Mouse (Mus musculus): ENCODE data around the gene Chic2. TPM values are rescaled to one million over a fixed set of nuclear protein-coding genes. Genes with fewer than 3 reads are reported as not detected.

The Chic2 gene
- polyA plus RNA-seq, 1 experiment from 2014 or later, result 21.6 TPM

DNA sequence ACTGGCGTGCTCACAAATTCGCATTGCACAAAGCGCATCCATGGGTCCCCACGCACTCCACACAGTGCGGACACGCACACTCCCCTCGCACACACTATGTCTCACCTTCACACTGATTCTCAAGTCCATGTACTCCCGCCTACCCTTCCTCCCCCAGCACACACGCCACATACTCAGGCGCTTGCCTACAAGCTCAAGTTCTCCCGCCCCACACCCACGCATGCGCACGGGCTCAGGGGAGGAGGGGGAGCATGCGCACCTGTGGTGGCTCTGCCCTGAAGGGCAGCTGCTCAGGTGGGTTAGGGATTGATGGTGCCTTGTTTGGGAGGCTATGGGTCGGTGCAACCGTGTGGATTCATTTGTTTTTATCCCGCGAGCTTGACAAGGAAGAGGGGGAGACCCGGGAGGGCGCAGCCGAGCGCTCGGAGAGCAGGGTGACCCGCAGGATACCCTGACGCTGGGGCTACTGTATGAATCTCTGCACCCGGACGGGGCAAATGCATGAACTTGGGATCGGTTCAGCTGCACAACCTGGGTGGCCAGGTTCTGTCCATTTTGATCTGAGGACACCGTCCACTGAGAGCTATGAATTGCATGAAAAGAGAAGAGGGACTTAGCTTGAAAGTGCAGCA is 22.7 kb upstream of the Chic2 start:
- WGBS, result under 1% methylated on average over 30 of the region's 30 CpGs

DNA sequence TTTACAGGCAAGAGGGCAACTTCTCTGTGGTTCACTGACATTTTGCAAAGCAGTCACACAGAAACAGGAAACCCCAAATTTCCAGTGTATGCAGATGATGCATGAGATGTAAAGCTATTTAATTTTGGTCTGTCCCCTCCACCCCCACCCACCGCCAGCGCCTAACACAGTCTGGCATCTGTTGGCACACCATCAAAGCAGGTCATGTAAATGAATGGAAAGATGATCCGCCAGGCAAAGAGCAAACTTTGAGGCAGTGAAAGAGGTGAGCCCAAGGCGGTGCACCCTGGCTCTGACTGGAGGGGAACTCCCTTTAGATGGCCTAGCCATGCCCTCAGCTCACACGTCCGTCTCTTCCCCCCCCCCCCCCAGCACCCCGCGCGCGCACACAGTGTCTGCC is 22.1 kb upstream of the Chic2 start:
- H3K27me3 ChIP-seq, result peaks cover 63% of the 10 kb centered on the region
- no peak for ATAC-seq (replicated peaks; ENCODE audit: insufficient number of reproducible peaks, insufficient read depth, low FRiP score, low read depth)
- H3K9ac ChIP-seq, result 0 out of 2 replicates have a peak overlapping the region, but pooled peaks have one; percentile 2

More for the DNA sequence above, 22.7 kb upstream of the Chic2 start:
- peaks cover 22% of the 10 kb centered on the region for H3K4me1 ChIP-seq (replicated peaks)
- H3K27me3 ChIP-seq, result peaks cover 68% of the 10 kb centered on the region
- H3K4me3 ChIP-seq, result peak overlapping the region; percentile 45
- H3K36me3 ChIP-seq, result no peaks in the 10 kb centered on the region
- H3K27ac ChIP-seq, result no peak overlapping the region
- H3K4me2 ChIP-seq, result peak overlapping the region; percentile 72
- H3K9ac ChIP-seq, result peak overlapping the region; percentile 2; the same call in 1 of the 2 replicates
- ATAC-seq (replicated peaks; ENCODE audit: insufficient number of reproducible peaks, insufficient read depth, low FRiP score, low read depth), result 0 out of 2 replicates have a peak, but pooled peaks have one; percentile 39
- no peaks in the 10 kb centered on the region for H3K9me3 ChIP-seq (replicated peaks)

DNA sequence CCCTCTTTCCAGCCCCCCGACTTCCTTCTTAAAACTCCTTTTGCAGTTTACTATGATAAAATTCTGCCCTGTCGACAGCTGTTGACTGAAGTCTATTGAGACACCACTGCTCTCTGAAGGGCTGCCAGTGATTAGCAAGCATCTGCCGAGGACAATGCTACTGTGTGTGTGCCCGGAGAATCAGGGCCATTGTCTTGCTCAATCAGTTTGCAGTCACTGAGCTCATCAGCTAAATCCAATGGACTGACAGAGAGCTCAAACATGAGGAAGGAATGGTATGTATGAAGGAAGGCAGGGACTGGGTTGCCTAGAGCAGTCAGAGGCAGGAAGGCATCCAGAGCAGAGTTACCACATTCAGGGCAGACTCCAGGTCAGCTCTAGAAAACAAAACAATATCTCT is 18.6 kb upstream of the Chic2 start:
- no peak overlapping the region for H3K9ac ChIP-seq
- no peak for ATAC-seq (replicated peaks; ENCODE audit: insufficient number of reproducible peaks, insufficient read depth, low FRiP score, low read depth)
- peaks cover 10% of the 10 kb centered on the region for H3K4me1 ChIP-seq (replicated peaks)
- 27% methylated on average over 4 of the region's 4 CpGs for WGBS
- no peak overlapping the region for H3K4me2 ChIP-seq
- peaks cover 29% of the 10 kb centered on the region for H3K27me3 ChIP-seq
- H3K36me3 ChIP-seq, result no peaks in the 10 kb centered on the region
- no peak overlapping the region for H3K4me3 ChIP-seq
- H3K9me3 ChIP-seq (replicated peaks), result no peaks in the 10 kb centered on the region
- H3K27ac ChIP-seq, result no peak overlapping the region

More for the DNA sequence above, 22.1 kb upstream of the Chic2 start:
- Histone ChIP-seq H3K4me3 (peak overlapping the region; percentile 45), H3K9me3 (replicated peaks) (no peaks in the 10 kb centered on the region), H3K36me3 (no peaks in the 10 kb centered on the region), H3K4me1 (replicated peaks) (peaks cover 22% of the 10 kb centered on the region), H3K27ac (no peak overlapping the region), H3K4me2 (peak overlapping the region; percentile 72)
- WGBS, result 10% methylated on average over 5 of the region's 10 CpGs

DNA sequence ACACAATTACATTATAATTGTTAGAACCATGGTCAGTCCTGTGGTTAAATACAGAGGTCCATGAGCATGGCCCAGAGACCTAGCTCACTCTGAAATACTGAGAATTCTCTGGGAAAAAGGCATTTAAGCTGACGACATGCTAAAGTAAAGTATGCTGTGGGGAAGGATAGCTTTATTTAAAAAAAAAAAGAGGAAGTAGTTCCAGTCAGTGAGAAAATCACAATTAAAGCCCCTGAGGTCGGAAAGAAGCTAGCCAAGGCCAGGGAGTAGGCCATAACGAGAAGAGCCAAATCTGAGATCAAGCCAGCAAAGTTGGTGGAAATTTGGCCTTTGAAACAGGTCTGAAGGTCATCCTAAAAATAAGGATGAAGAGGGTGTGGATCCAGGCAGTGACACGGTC is 6.5 kb upstream of the Chic2 start:
- 65% methylated on average over 4 of the region's 4 CpGs for WGBS
- Histone ChIP-seq H3K27me3 (no peaks in the 10 kb centered on the region; the same call in 1 of the 2 replicates), H3K9ac (no peak overlapping the region), H3K36me3 (no peaks in the 10 kb centered on the region), H3K4me3 (no peak overlapping the region), H3K9me3 (replicated peaks) (no peaks in the 10 kb centered on the region), H3K4me1 (replicated peaks) (no peaks in the 10 kb centered on the region), H3K27ac (no peak overlapping the region), H3K4me2 (no peak overlapping the region)
- no peak for ATAC-seq (replicated peaks; ENCODE audit: insufficient number of reproducible peaks, insufficient read depth, low FRiP score, low read depth)

DNA sequence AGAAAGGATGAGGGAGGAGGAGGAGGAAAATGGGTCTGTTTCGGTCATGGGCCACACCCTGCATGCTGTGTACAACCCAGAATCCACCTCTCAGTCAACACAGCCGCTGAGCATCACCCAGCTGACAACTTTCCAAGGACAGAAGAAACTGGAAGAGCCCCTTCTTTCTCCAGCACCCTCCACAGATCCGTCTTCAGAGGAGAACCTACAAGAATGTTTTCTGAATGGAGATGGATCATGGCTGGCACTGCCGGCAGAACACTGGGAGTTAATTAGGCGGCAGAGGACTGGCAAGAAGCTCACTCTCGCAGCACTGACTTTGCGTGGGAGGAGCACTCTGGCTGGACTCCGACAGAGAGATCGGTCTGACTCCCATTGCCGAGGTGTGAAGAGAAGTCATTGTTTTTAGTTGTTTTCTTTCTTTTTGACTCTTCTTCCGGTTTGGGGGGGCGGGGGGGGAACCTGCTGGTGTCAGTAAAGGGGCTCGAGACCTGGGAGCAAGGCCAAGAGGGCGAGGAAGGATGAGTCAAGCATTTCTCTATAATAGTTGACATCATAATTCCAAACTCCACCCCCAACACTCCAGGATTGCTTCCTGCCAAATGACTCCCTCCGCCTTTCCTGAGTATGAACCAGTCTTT is 2.2 kb upstream of the Chic2 start:
- peak overlapping the region; percentile 17 for H3K4me2 ChIP-seq
- H3K36me3 ChIP-seq, result no peaks in the 10 kb centered on the region
- no peak overlapping the region for H3K27ac ChIP-seq
- WGBS, result 37% methylated on average over 15 of the region's 15 CpGs
- no peak overlapping the region for H3K9ac ChIP-seq
- no peak overlapping the region for H3K4me3 ChIP-seq
- peaks cover 14% of the 10 kb centered on the region for H3K4me1 ChIP-seq (replicated peaks)
- no peaks in the 10 kb centered on the region for H3K9me3 ChIP-seq (replicated peaks)
- no peaks in the 10 kb centered on the region; the same call in 1 of the 2 replicates for H3K27me3 ChIP-seq
- no peak for ATAC-seq (replicated peaks; ENCODE audit: insufficient number of reproducible peaks, insufficient read depth, low FRiP score, low read depth)

DNA sequence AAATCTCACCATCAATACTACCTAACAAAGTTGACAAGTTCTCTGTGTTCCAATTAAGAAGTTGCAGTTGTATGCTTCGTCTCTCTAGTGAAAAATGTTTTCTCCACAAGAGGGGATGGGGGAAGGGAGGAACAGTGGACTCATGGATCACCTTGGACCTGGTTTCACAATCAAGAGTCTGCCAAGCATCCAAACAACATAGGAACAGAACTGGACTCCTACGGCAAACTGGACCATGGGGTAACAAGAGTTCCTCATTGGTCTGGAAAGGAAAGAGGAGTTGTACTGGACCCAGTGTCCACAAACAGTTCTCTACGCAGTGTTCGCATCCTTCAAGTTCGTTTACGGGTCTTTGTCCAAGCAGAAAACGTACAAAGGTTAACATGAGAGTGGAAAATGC is 797 bp upstream of the Chic2 start:
- Histone ChIP-seq H3K36me3 (peaks cover 5% of the 10 kb centered on the region), H3K9me3 (replicated peaks) (no peaks in the 10 kb centered on the region), H3K27me3 (no peaks in the 10 kb centered on the region), H3K4me3 (no peak overlapping the region), H3K9ac (no peak overlapping the region), H3K4me1 (replicated peaks) (peaks cover 14% of the 10 kb centered on the region), H3K27ac (no peak overlapping the region), H3K4me2 (no peak overlapping the region)
- no peak for ATAC-seq (replicated peaks; ENCODE audit: insufficient number of reproducible peaks, insufficient read depth, low FRiP score, low read depth)
- WGBS, result 86% methylated on average over 7 of the region's 7 CpGs

DNA sequence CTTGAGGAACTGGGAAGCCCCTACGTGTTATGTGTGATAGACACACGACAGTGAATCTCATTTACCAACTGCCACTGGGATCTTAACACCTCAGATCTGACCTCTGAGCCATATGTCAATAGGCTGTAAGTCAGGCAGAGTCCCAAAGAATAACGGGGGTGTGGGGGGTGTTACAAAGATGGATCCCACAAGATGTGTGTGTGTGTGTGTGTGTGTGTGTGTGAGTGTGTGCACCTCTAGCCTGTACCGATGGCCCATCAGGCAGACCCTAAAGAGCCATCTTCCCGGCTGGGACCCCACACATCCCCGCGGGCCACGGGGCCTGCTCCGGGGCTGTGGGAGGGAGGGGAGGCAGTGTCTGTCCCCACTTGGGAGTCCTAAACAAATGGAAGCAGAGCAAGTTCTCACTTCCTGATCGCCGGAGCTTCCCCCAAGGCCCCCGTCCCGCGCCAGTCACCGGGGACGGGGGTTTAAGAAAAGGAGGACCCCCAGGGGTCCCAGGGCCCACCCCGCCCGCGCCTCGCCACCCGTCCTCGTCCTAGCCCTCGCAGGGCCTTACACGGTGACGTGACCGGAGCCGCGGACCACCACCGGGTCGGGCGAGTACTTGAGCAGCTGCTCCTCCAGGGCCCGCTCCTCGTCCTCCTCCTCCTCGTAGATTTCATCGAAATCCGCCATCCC is 813 bp downstream of the Chic2 start:
- WGBS, result under 1% methylated on average over 31 of the region's 36 CpGs
- H3K27me3 ChIP-seq, result no peaks in the 10 kb centered on the region
- H3K9ac ChIP-seq, result peak overlapping the region; percentile 99
- peaks cover 5% of the 10 kb centered on the region for H3K36me3 ChIP-seq
- no peaks in the 10 kb centered on the region for H3K9me3 ChIP-seq (replicated peaks)
- H3K4me3 ChIP-seq, result peak overlapping the region; percentile 100
- H3K4me2 ChIP-seq, result peak overlapping the region; percentile 68
- peaks cover 14% of the 10 kb centered on the region for H3K4me1 ChIP-seq (replicated peaks)
- H3K27ac ChIP-seq, result peak overlapping the region; percentile 89
- ATAC-seq (replicated peaks; ENCODE audit: insufficient number of reproducible peaks, insufficient read depth, low FRiP score, low read depth), result peak; percentile 71

DNA sequence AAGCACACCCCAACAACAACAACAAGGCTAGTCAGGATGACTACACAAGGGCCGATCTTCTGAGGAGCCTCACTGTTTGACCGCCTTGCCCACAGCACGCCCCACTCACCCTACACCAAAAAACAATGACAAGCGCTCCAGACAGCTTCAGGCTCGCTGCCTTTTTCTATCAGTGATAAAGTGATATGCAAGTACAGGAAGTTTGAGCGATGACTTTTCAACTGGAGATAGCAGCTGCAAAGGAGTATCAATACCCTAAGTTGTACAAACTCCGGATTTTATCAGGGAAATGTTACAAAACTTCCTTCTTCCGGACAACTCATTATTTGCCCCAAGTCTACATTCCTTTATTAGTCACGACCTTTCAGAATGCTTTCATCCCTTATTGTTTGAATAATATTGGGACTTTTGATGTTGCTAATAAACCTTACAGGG is 1.5 kb downstream of the Chic2 start:
- peak overlapping the region; percentile 99 for H3K9ac ChIP-seq
- peak overlapping the region; percentile 68 for H3K4me2 ChIP-seq
- peak overlapping the region; percentile 89; the same call in 1 of the 2 replicates for H3K27ac ChIP-seq
- H3K9me3 ChIP-seq (replicated peaks), result no peaks in the 10 kb centered on the region
- peak overlapping the region; percentile 100 for H3K4me3 ChIP-seq
- H3K27me3 ChIP-seq, result no peaks in the 10 kb centered on the region
- 21% methylated on average over 9 of the region's 9 CpGs for WGBS
- peaks cover 14% of the 10 kb centered on the region for H3K4me1 ChIP-seq (replicated peaks)
- peaks cover 5% of the 10 kb centered on the region for H3K36me3 ChIP-seq
- no peak for ATAC-seq (replicated peaks; ENCODE audit: insufficient number of reproducible peaks, insufficient read depth, low FRiP score, low read depth)

DNA sequence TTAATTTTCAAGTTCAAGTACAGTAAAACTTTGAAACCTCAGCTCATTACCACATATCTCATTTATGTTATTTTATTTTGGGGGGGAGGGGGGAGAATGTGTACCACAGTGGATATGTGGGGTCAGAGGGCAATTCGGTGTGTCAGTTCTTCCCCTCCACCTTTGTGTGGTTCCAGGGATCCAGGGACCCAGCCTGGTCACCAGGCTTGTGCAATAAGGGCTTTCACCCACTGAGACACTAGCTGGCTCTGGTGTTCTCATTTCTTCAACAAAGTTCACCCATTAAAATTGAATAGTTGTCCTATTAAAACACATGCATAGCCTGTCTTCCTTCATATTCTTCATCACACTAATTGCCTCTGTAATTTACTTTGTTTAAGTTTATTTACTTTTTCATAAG is 5.3 kb downstream of the Chic2 start:
- Histone ChIP-seq H3K27me3 (no peaks in the 10 kb centered on the region), H3K4me2 (no peak overlapping the region), H3K4me1 (replicated peaks) (peaks cover 14% of the 10 kb centered on the region), H3K9ac (no peak overlapping the region), H3K9me3 (replicated peaks) (no peaks in the 10 kb centered on the region), H3K36me3 (peaks cover 5% of the 10 kb centered on the region), H3K27ac (no peak overlapping the region), H3K4me3 (no peak overlapping the region)
- no peak for ATAC-seq (replicated peaks; ENCODE audit: insufficient number of reproducible peaks, insufficient read depth, low FRiP score, low read depth)
- WGBS, result 89% methylated on average over 1 of the region's 1 CpGs

DNA sequence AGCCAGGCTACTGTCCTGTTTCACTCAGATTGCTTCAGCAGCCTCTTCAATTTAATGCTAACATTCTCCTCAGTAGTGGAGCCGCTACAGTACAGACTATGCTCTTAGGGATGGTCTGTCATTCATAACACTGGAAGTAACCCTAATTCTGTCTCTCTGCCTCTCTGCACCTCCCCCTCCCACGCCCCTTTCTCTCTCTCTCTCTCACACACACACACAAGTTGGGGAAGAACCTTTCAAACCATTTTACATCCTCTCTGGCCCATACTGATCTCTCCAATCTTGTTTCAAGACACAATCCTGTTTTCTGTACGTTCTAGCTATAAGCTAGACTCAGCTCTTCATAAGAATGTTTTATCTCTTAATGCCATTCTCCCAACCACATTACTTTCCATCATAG is 9.1 kb downstream of the Chic2 start:
- no peak overlapping the region for H3K4me2 ChIP-seq
- no peaks in the 10 kb centered on the region for H3K9me3 ChIP-seq (replicated peaks)
- H3K36me3 ChIP-seq, result no peaks in the 10 kb centered on the region
- 89% methylated on average over 3 of the region's 3 CpGs for WGBS
- ATAC-seq (replicated peaks; ENCODE audit: insufficient number of reproducible peaks, insufficient read depth, low FRiP score, low read depth), result no peak
- no peak overlapping the region for H3K27ac ChIP-seq
- no peak overlapping the region for H3K4me3 ChIP-seq
- H3K4me1 ChIP-seq (replicated peaks), result peaks cover 7% of the 10 kb centered on the region
- H3K27me3 ChIP-seq, result no peaks in the 10 kb centered on the region
- no peak overlapping the region for H3K9ac ChIP-seq

DNA sequence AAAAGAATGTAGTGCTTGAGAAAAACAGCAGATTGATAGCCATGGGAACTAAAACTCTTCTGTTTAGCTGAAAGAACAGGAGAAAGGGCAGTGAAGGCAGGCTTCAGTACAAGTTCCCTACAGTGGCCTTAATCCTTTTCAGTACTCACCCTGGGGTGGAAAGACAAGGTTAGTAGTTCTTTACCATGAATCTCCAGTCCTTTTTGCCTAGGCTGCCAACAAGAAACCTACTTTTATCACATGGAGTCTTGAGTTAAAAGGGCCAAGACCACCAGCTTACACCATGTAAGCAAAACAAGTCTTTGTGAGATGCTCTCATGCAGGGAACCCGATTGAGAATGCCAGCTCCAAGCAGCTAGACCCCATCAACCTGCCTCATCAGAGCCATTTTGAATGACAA is 29.8 kb downstream of the Chic2 start:
- Histone ChIP-seq H3K36me3 (no peaks in the 10 kb centered on the region), H3K27ac (no peak overlapping the region), H3K27me3 (no peaks in the 10 kb centered on the region), H3K4me1 (replicated peaks) (no peaks in the 10 kb centered on the region; the same call in 1 of the 2 replicates), H3K4me3 (no peak overlapping the region), H3K9ac (no peak overlapping the region), H3K9me3 (replicated peaks) (no peaks in the 10 kb centered on the region), H3K4me2 (no peak overlapping the region)
- 87% methylated on average over 1 of the region's 1 CpGs for WGBS
- ATAC-seq (replicated peaks; ENCODE audit: insufficient number of reproducible peaks, insufficient read depth, low FRiP score, low read depth), result no peak
